Mouse (Mus musculus) lung, embryonic 14.5 days (tissue): ENCODE results near the gene Atg9b. TPM values are rescaled to one million over a fixed set of nuclear protein-coding genes. Genes with fewer than 3 reads are reported as not detected.

Experiments used
- ATAC-seq: fragments of 200-750 bp; cut with Nextera tagmentation; 2 replicates; pipeline ENCODE4 v1.8.0; 2017; ENCODE audit warnings: mild to moderate bottlenecking, moderate TSS enrichment, moderate library complexity; ENCODE audit not compliant: insufficient read depth
- DNase-seq: peaks from one replicate; pipeline ENCODE4 v3.0.0-alpha.2; 2015
- H3K27ac ChIP-seq: fragments of 300-500 bp; sonication (generic); 2 replicates; pipeline ENCODE4 v1.5.1; 2014; ENCODE audit warnings: low read depth, mild to moderate bottlenecking, moderate library complexity
- H3K27me3 ChIP-seq: fragments of 300-500 bp; sonication (generic); 2 replicates; pipeline ENCODE4 v1.6.1; 2014; ENCODE audit warnings: low read length, control low read depth; ENCODE audit not compliant: insufficient read depth
- H3K36me3 ChIP-seq: fragments of 300-500 bp; sonication (generic); 2 replicates; pipeline ENCODE4 v1.6.1; 2014; ENCODE audit warnings: control low read depth; ENCODE audit not compliant: insufficient read depth
- H3K4me1 ChIP-seq: fragments of 300-500 bp; sonication (generic); 2 replicates; pipeline ENCODE4 v1.6.1; 2014; ENCODE audit warnings: antibody characterized with exemption, control low read depth; ENCODE audit not compliant: insufficient read depth
- H3K4me2 ChIP-seq: fragments of 300-500 bp; sonication (generic); 2 replicates; pipeline ENCODE4 v1.6.1; 2014; ENCODE audit warnings: mild to moderate bottlenecking
- H3K4me3 ChIP-seq: fragments of 300-500 bp; sonication (generic); 2 replicates; pipeline ENCODE4 v1.5.1; 2014; ENCODE audit warnings: low read depth, low read length
- H3K9ac ChIP-seq: fragments of 300-500 bp; sonication (generic); 2 replicates; pipeline ENCODE4 v1.6.1; 2014
- H3K9me3 ChIP-seq: fragments of 300-500 bp; sonication (generic); 2 replicates; pipeline ENCODE4 v1.6.1; 2016; ENCODE audit warnings: low read depth, low read length, control low read depth
- CTCF ChIP-seq: IDR thresholded peaks from 2 replicates; pipeline ENCODE4 v1.5.1; 2016; ENCODE audit warnings: antibody characterized with exemption, low read depth
- WGBS: fragments of 180-500 bp; shearing (Covaris S2); extraction: QIAGEN DNeasy Blood & Tissue Kit; methylation state at CpG from one replicate; pipeline ENCODE4 v1.1.7; 2014; 5-methylcytosine and 5-hydroxymethylcytosine counted together
- polyA plus RNA-seq: library from polyadenylated mRNA; unstranded; fragments of >200 nt; fragmentation: Nextera tagmentation; extraction: Ambion mirVana; gene quantifications from 2 replicates; pipeline ENCODE4 v1.2.1, GENCODE M21; 2014

Gene Atg9b
- polyA plus RNA-seq, 1 experiment from 2014 or later: 0.71 TPM

- Histone ChIP-seq H3K4me1 (peaks cover 22% of the 10 kb centered on the region), H3K4me3 (peak overlapping the region; percentile 67), H3K9ac (peak overlapping the region; percentile 66), H3K9me3 (no peaks in the 10 kb centered on the region), H3K36me3 (peaks cover 25% of the 10 kb centered on the region), H3K4me2 (peak overlapping the region; percentile 84), H3K27ac (peak overlapping the region; percentile 93; the same call in 1 of the 2 replicates), H3K27me3 (no peaks in the 10 kb centered on the region)
- TF ChIP-seq CTCF: no peak; the same call in 1 of the 2 replicates
- DNase-seq: peak; percentile 42
- 1% methylated on average over 10 of the region's 10 CpGs for WGBS
- no peak for ATAC-seq
Measured at GRCm38 (mm10) chr5:24426037-24426432, 34.1 kb upstream of the Atg9b start.

DNA sequence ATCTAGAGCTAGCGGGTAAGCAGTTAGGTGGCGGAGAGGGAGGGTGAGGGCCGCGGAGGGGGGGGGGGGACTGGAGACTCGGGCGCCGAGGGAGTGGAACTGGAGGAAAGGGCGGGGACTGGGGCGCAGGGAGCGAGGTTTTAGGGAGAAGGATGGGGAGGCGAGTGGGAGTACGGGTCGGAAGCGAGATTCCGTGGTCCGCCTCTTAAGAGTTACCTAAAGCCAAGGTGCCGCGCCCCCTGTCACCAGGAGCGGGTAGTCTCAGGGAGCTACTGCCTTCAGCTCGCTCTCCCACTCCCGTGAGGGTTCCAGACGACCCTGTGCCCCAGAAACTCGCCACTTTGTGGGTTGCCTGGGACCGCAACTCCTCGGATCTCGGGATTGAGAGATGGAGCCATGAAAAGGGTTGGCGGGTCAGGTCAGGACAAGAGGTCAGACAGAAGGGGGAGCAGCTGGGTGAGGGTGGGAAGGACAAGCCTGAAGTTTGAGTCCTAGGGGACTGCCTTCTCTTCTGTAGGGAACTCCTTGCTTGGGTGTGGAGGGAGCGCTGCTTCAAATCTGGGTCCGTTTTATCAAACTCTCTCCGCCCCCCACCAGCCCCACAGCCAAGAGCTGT, 33.6 kb upstream of the Atg9b start:
- peaks cover 22% of the 10 kb centered on the region for H3K4me1 ChIP-seq
- peak overlapping the region; percentile 84 for H3K4me2 ChIP-seq
- H3K9me3 ChIP-seq: no peaks in the 10 kb centered on the region
- peaks cover 22% of the 10 kb centered on the region for H3K36me3 ChIP-seq
- DNase-seq (peak; percentile 66), ATAC-seq (peak; percentile 7; the same call in 1 of the 2 replicates)
- H3K27me3 ChIP-seq: no peaks in the 10 kb centered on the region
- H3K9ac ChIP-seq: peak overlapping the region; percentile 66
- H3K4me3 ChIP-seq: peak overlapping the region; percentile 67
- WGBS: 0% methylated on average over 27 of the region's 30 CpGs
- TF ChIP-seq CTCF: peak; percentile 28; the same call in 1 of the 2 replicates
- peak overlapping the region; percentile 93 for H3K27ac ChIP-seq

DNA sequence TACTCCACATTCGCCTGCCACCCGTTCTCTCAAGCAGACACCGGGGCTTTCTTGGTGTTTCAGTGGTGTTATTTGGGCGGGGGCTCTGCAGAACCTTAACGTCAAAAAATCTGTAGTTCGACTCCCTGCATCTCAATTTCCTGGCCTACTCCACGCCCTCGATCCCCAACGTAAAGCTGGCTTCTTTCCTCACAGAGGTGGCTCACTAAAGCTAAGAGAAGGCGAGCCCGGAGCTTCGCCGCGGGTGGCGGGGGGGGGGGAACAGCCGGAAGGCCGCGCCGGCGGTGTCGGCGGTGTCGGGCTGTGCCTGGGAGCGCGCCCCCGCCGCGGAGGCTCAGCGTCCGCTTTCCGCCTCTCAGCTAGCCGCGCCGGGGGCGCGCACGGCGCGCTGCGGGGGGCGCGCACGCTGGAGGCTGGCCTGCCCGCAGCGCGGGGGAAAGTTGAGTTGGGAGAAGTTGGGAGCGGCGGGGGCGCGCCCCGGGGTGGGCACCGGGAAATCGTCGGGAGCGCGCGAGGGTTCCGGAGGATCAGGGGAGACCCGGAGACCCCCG, 33.0 kb upstream of the Atg9b start:
- Histone ChIP-seq H3K27ac (peak overlapping the region; percentile 93), H3K4me3 (peak overlapping the region; percentile 67), H3K4me2 (peak overlapping the region; percentile 84), H3K9ac (peak overlapping the region; percentile 66), H3K27me3 (no peaks in the 10 kb centered on the region), H3K36me3 (peaks cover 19% of the 10 kb centered on the region), H3K9me3 (no peaks in the 10 kb centered on the region), H3K4me1 (peaks cover 22% of the 10 kb centered on the region)
- no peak for TF ChIP-seq CTCF
- DNase-seq (peak; percentile 97), ATAC-seq (peak; percentile 24)
- 1% methylated on average over 59 of the region's 60 CpGs for WGBS

- Histone ChIP-seq H3K9ac (peak overlapping the region; percentile 66), H3K9me3 (no peaks in the 10 kb centered on the region), H3K27me3 (no peaks in the 10 kb centered on the region), H3K27ac (peak overlapping the region; percentile 93), H3K4me2 (peak overlapping the region; percentile 84), H3K4me1 (peaks cover 22% of the 10 kb centered on the region), H3K4me3 (peak overlapping the region; percentile 67), H3K36me3 (peaks cover 17% of the 10 kb centered on the region; the same call in 1 of the 2 replicates)
- DNase-seq (peak; percentile 41), ATAC-seq (peak; percentile 0; the same call in 1 of the 2 replicates)
- WGBS: 10% methylated on average over 21 of the region's 21 CpGs
- TF ChIP-seq CTCF: no peak
Measured at GRCm38 (mm10) chr5:24424004-24424781, 32.2 kb upstream of the Atg9b start.

- H3K27me3 ChIP-seq: no peaks in the 10 kb centered on the region
- ATAC-seq (peak; percentile 92), DNase-seq (peak; percentile 100)
- peak within 1 kb of the TSS; percentile 66 for H3K9ac ChIP-seq
- peak within 1 kb of the TSS; percentile 84 for H3K4me2 ChIP-seq
- H3K27ac ChIP-seq: peak within 1 kb of the TSS; percentile 93
- WGBS: under 1% methylated on average over 46 of the region's 46 CpGs
- no peak for TF ChIP-seq CTCF
- peaks cover 22% of the 10 kb centered on the region for H3K4me1 ChIP-seq
- no peaks in the 10 kb centered on the region for H3K9me3 ChIP-seq
- peak within 1 kb of the TSS; percentile 67 for H3K4me3 ChIP-seq
- peaks cover 17% of the 10 kb centered on the region; the same call in 1 of the 2 replicates for H3K36me3 ChIP-seq
Measured at GRCm38 (mm10) chr5:24423129-24424003, 31.4 kb upstream of the Atg9b start, which contains the start of the genes Cdk5 and Slc4a2. Cdk5 (minus strand) TSS chr5:24423530. Slc4a2 (plus strand) TSS chr5:24423837.

- H3K9ac ChIP-seq: no peak overlapping the region
- H3K4me3 ChIP-seq: no peak overlapping the region
- no peaks in the 10 kb centered on the region for H3K27me3 ChIP-seq
- no peak for ATAC-seq
- WGBS: 83% methylated on average over 9 of the region's 9 CpGs
- H3K9me3 ChIP-seq: no peaks in the 10 kb centered on the region
- peaks cover 17% of the 10 kb centered on the region; the same call in 1 of the 2 replicates for H3K36me3 ChIP-seq
- no peak overlapping the region for H3K27ac ChIP-seq
- no peaks in the 10 kb centered on the region for H3K4me1 ChIP-seq
- no peak for DNase-seq
- TF ChIP-seq CTCF: no peak
- no peak overlapping the region for H3K4me2 ChIP-seq
Measured at GRCm38 (mm10) chr5:24420381-24420780, 28.4 kb upstream of the Atg9b start.
